Mouse (Mus musculus): ENCODE measurements around the gene Ppp2r5c. TPM values are rescaled to one million over a fixed set of nuclear protein-coding genes. Genes with fewer than 3 reads are reported as not detected.

The Ppp2r5c gene
- total RNA-seq, 2 experiments from 2014 or later: 266 to 272 TPM

- no peak for TF ChIP-seq CTCF (IDR thresholded peaks at IDR 0.05)
- Histone ChIP-seq H3K4me3 (no peak overlapping the region), H3K27ac (no peak overlapping the region)
- intact Hi-C loops (cut with DNase I): no loop called here
- DNase-seq (ENCODE audit: extremely low spot score in 1 of 2, low spot score in 2 of 2): no peak
Measured at GRCm38 (mm10) chr12:110493597-110494369, 46.9 kb downstream of the Ppp2r5c start.

- no peak overlapping the region for H3K4me3 ChIP-seq
- no peak for DNase-seq (ENCODE audit: extremely low spot score in 1 of 2, low spot score in 2 of 2)
- intact Hi-C loops (cut with DNase I): no loop called here
- TF ChIP-seq CTCF (IDR thresholded peaks at IDR 0.05): no peak
- H3K27ac ChIP-seq: no peak overlapping the region
Measured at GRCm38 (mm10) chr12:110494846-110495245, 47.9 kb downstream of the Ppp2r5c start.

- intact Hi-C loops (cut with DNase I): no loop called here
- H3K4me3 ChIP-seq: no peak overlapping the region
- no peak overlapping the region for H3K27ac ChIP-seq
- TF ChIP-seq CTCF (IDR thresholded peaks at IDR 0.05): no peak
- DNase-seq (ENCODE audit: extremely low spot score in 1 of 2, low spot score in 2 of 2): no peak
Measured at GRCm38 (mm10) chr12:110495260-110495659, 48.3 kb downstream of the Ppp2r5c start.

GRCm38 (mm10) chr12:110496016-110496415 is 49.1 kb downstream of the Ppp2r5c start:
- no peak for TF ChIP-seq CTCF (IDR thresholded peaks at IDR 0.05)
- no peak for DNase-seq (ENCODE audit: extremely low spot score in 1 of 2, low spot score in 2 of 2)
- intact Hi-C loops (cut with DNase I): no loop called here
- Histone ChIP-seq H3K4me3 (no peak overlapping the region), H3K27ac (no peak overlapping the region)

GRCm38 (mm10) chr12:110497013-110497412 is 50.1 kb downstream of the Ppp2r5c start:
- H3K27ac ChIP-seq: no peak overlapping the region
- intact Hi-C loops (cut with DNase I): no loop called here
- no peak for DNase-seq (ENCODE audit: extremely low spot score in 1 of 2, low spot score in 2 of 2)
- H3K4me3 ChIP-seq: no peak overlapping the region
- no peak for TF ChIP-seq CTCF (IDR thresholded peaks at IDR 0.05)

GRCm38 (mm10) chr12:110497485-110497884 is 50.6 kb downstream of the Ppp2r5c start:
- no peak overlapping the region for H3K4me3 ChIP-seq
- no peak overlapping the region for H3K27ac ChIP-seq
- intact Hi-C loops (cut with DNase I): no loop called here

GRCm38 (mm10) chr12:110498283-110499224 is 51.6 kb downstream of the Ppp2r5c start:
- Histone ChIP-seq H3K27ac (peak overlapping the region; percentile 48), H3K4me3 (no peak overlapping the region)
- DNase-seq (ENCODE audit: extremely low spot score in 1 of 2, low spot score in 2 of 2): no peak
- intact Hi-C loops (cut with DNase I): no loop called here
- TF ChIP-seq CTCF (IDR thresholded peaks at IDR 0.05): no peak

More at GRCm38 (mm10) chr12:110497485-110497884, 50.6 kb downstream of the Ppp2r5c start:
- no peak for DNase-seq (ENCODE audit: extremely low spot score in 1 of 2, low spot score in 2 of 2)
- no peak for TF ChIP-seq CTCF (IDR thresholded peaks at IDR 0.05)

- intact Hi-C loops (cut with DNase I): no loop called here
- peak overlapping the region; percentile 48 for H3K27ac ChIP-seq
- no peak for TF ChIP-seq CTCF (IDR thresholded peaks at IDR 0.05)
- H3K4me3 ChIP-seq: no peak overlapping the region
- DNase-seq (ENCODE audit: extremely low spot score in 1 of 2, low spot score in 2 of 2): no peak
Measured at GRCm38 (mm10) chr12:110499225-110499992, 52.5 kb downstream of the Ppp2r5c start.

- intact Hi-C loops (cut with DNase I): no loop called here
- Histone ChIP-seq H3K27ac (no peak overlapping the region), H3K4me3 (no peak overlapping the region)
- no peak for TF ChIP-seq CTCF (IDR thresholded peaks at IDR 0.05)
- DNase-seq (ENCODE audit: extremely low spot score in 1 of 2, low spot score in 2 of 2): no peak
Measured at GRCm38 (mm10) chr12:110500095-110500494, 53.2 kb downstream of the Ppp2r5c start.

GRCm38 (mm10) chr12:110503406-110504144 is 56.7 kb downstream of the Ppp2r5c start:
- no peak overlapping the region for H3K4me3 ChIP-seq
- no peak overlapping the region for H3K27ac ChIP-seq
- intact Hi-C loops (cut with DNase I): no loop called here
- no peak for TF ChIP-seq CTCF (IDR thresholded peaks at IDR 0.05)
- no peak for DNase-seq (ENCODE audit: extremely low spot score in 1 of 2, low spot score in 2 of 2)

- no peak for TF ChIP-seq CTCF (IDR thresholded peaks at IDR 0.05)
- DNase-seq (ENCODE audit: extremely low spot score in 1 of 2, low spot score in 2 of 2): no peak
- Histone ChIP-seq H3K4me3 (no peak overlapping the region), H3K27ac (no peak overlapping the region)
- intact Hi-C loops (cut with DNase I): no loop called here
Measured at GRCm38 (mm10) chr12:110504145-110504490, 57.2 kb downstream of the Ppp2r5c start.
